Mouse (Mus musculus) midbrain, embryonic 16.5 days (tissue): ENCODE results near the gene Mapk3. TPM values are rescaled to one million over a fixed set of nuclear protein-coding genes. Genes with fewer than 3 reads are reported as not detected.
A peak's percentile ranks its signal among the peaks of the same experiment; 100 is the strongest.

Experiments used
- ATAC-seq: fragments of 200-750 bp; cut with Nextera tagmentation; 2 replicates; pipeline ENCODE4 v1.8.0; 2017; ENCODE audit warnings: moderate TSS enrichment
- H3K27ac ChIP-seq: fragments of 300-500 bp; sonication (generic); 2 replicates; pipeline ENCODE4 v1.5.1; 2014; ENCODE audit warnings: mild to moderate bottlenecking, low read length, mixed read lengths
- H3K27me3 ChIP-seq: fragments of 300-500 bp; sonication (generic); 2 replicates; pipeline ENCODE4 v1.6.1; 2014; ENCODE audit warnings: low read depth, low read length, mixed read lengths; ENCODE audit not compliant: control insufficient read depth, insufficient read depth
- H3K36me3 ChIP-seq: fragments of 300-500 bp; sonication (generic); 2 replicates; pipeline ENCODE4 v1.6.1; 2014; ENCODE audit warnings: mild to moderate bottlenecking, low read length, moderate library complexity, mixed read lengths; ENCODE audit not compliant: control insufficient read depth, insufficient read depth
- H3K4me1 ChIP-seq: fragments of 300-500 bp; sonication (generic); 2 replicates; pipeline ENCODE4 v1.6.1; 2014; ENCODE audit warnings: mild to moderate bottlenecking, low read length, mixed read lengths; ENCODE audit not compliant: control insufficient read depth, insufficient read depth
- H3K4me2 ChIP-seq: fragments of 300-500 bp; sonication (generic); 2 replicates; pipeline ENCODE4 v1.6.1; 2014; ENCODE audit warnings: mild to moderate bottlenecking, low read length, mixed read lengths
- H3K4me3 ChIP-seq: fragments of 300-500 bp; sonication (generic); 2 replicates; pipeline ENCODE4 v1.5.1; 2014; ENCODE audit warnings: low read depth, mild to moderate bottlenecking, low read length, moderate library complexity, mixed read lengths
- H3K9ac ChIP-seq: fragments of 300-500 bp; sonication (generic); 2 replicates; pipeline ENCODE4 v1.6.1; 2014; ENCODE audit warnings: low read depth, low read length, mixed read lengths
- H3K9me3 ChIP-seq: fragments of 300-500 bp; sonication (generic); replicated peaks from 2 replicates; pipeline ENCODE4 v1.6.1; 2014; ENCODE audit warnings: mild to moderate bottlenecking, low read length, mixed read lengths; ENCODE audit not compliant: control insufficient read depth, poor library complexity, severe bottlenecking
- WGBS: fragments of 180-500 bp; shearing (Covaris S2); extraction: QIAGEN DNeasy Blood & Tissue Kit; methylation state at CpG from one replicate; pipeline ENCODE4 v1.1.7; 2014; 5-methylcytosine and 5-hydroxymethylcytosine counted together
- polyA plus RNA-seq: library from polyadenylated mRNA; unstranded; fragments of >200 nt; fragmentation: Nextera tagmentation; extraction: Ambion mirVana; gene quantifications from 2 replicates; pipeline ENCODE4 v1.2.1, GENCODE M21; 2015

The Mapk3 gene
- polyA plus RNA-seq, 1 experiment from 2014 or later = 112 TPM

DNA sequence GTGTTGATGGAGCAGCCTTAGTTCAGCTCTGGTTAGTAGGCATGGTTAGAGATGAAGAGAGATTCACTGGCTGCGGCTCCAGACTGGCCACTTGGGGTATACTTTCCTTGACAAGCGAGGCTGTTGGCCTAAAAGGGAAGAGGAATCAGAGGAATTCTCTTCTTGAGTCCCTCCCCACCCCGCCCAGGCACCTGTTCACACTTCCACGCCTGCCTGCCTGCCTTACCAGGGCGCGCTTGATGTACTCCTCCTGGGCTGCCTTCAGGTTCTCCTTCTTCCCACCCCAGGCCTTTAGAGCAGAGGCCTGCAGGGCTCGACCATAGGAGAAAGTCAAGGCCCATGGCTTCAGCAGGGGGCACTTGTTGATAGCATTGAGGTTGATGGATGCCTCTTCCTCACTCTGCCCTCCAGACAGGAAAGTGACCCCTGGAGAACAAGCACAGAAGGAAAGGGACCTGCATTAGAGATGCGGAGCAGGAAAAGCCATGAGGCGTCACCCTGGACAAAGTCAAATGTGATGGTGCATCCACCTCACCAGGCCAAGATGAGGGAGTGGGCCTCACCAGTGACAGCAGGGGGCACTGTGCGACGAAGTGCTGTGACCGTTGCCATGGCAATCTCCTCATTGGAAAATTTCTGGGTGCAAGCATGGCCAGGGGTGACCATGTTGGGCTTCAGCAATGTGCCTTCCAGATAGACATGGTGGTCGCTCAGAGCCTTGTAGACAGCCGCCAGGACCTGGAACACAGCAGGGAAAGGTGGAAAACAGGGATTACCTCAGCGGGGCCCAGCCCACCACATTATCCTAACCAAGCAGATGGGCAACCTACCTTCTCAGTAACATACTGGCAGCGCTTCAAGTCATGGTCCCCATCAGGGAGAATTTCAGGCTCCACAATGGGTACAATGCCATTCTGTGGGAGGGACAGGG, 36.3 kb downstream of the Mapk3 start:
- Histone ChIP-seq H3K36me3 (peaks cover 9% of the 10 kb centered on the region), H3K27me3 (no peaks in the 10 kb centered on the region), H3K9ac (no peak overlapping the region), H3K4me3 (no peak overlapping the region), H3K4me1 (peaks cover 42% of the 10 kb centered on the region), H3K9me3 (no peaks in the 10 kb centered on the region), H3K27ac (no peak overlapping the region), H3K4me2 (no peak overlapping the region)
- 80% methylated on average over 16 of the region's 16 CpGs for WGBS
- no peak for ATAC-seq

DNA sequence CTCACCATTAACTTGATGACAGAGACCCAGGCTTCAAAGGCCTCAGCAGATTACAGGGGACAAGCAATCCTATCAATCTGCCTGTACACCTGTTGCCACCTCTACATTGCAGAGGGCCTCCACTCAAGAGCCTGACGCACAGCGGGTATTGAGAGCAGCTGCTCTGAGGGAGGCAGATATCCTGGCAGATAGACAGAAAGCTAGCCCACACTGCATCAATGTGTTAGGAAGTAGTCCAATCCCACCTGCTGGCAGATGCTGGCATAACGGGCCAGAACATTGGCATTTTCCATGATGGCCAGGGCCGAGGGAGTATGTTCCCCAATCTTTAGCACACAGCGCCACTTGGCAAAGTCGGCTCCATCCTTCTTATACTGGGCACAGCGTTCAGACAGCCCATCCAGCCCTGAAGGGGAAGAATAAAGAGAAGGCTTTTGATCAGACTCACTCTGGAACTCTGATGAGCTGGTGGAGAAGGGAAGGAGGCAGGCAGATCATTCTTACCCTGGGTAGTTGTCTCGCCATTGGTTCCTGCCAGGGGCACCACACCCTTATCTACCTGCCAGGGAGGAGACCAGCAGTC, 37.0 kb downstream of the Mapk3 start:
- H3K9ac ChIP-seq = no peak overlapping the region
- peak overlapping the region; percentile 83; the same call in 1 of the 2 replicates for H3K4me2 ChIP-seq
- H3K9me3 ChIP-seq = no peaks in the 10 kb centered on the region
- WGBS = 63% methylated on average over 8 of the region's 8 CpGs
- H3K27ac ChIP-seq = no peak overlapping the region
- peaks cover 9% of the 10 kb centered on the region for H3K36me3 ChIP-seq
- ATAC-seq = no peak
- H3K4me3 ChIP-seq = no peak overlapping the region
- no peaks in the 10 kb centered on the region for H3K27me3 ChIP-seq
- peaks cover 36% of the 10 kb centered on the region for H3K4me1 ChIP-seq

DNA sequence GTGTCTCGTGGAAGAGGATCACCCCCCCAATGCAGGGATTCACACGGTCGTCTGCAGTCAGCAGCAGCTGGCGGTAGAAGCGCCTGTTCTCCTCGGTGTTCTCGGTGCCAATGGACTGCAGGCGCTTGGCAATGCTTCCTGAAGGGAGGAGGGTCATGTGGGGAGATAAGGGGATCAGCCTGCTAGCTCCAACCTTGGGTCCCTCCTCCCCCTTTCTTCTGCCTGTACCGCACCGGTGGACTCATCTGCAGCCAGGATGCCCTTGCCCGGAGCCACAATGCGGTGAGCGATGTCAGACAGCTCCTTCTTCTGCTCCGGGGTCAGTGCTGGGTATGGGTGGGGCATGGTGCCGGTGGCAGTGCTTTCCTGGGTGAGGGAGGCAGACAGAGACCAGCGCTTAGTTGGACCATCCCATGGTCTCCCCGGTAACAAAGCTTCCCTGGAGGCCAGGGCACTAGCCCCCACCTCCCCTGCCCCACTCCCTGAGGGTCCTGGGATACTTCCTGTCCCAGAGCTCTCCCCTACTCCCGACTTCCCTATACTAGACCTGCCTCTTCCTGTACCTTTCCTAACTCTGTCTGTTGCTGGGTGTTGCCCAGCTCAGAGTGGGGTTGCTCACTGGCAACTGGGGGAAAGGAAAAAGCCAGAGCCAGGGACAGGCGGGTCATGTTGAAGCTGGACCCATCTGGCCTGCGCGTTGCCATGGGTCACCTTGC, 38.2 kb downstream of the Mapk3 start, which contains the start of gene Fam57b:
TSS of gene Fam57b (plus strand) at position 258 of the 716 bp plus-strand sequence.
- Histone ChIP-seq H3K36me3 (peaks cover 9% of the 10 kb centered on the region), H3K4me3 (peak within 1 kb of the TSS; percentile 88), H3K27me3 (no peaks in the 10 kb centered on the region), H3K9me3 (no peaks in the 10 kb centered on the region), H3K27ac (peak within 1 kb of the TSS; percentile 96), H3K9ac (peak within 1 kb of the TSS; percentile 90), H3K4me2 (peak within 1 kb of the TSS; percentile 83), H3K4me1 (peaks cover 34% of the 10 kb centered on the region)
- no peak for ATAC-seq
- WGBS = 25% methylated on average over 21 of the region's 21 CpGs

DNA sequence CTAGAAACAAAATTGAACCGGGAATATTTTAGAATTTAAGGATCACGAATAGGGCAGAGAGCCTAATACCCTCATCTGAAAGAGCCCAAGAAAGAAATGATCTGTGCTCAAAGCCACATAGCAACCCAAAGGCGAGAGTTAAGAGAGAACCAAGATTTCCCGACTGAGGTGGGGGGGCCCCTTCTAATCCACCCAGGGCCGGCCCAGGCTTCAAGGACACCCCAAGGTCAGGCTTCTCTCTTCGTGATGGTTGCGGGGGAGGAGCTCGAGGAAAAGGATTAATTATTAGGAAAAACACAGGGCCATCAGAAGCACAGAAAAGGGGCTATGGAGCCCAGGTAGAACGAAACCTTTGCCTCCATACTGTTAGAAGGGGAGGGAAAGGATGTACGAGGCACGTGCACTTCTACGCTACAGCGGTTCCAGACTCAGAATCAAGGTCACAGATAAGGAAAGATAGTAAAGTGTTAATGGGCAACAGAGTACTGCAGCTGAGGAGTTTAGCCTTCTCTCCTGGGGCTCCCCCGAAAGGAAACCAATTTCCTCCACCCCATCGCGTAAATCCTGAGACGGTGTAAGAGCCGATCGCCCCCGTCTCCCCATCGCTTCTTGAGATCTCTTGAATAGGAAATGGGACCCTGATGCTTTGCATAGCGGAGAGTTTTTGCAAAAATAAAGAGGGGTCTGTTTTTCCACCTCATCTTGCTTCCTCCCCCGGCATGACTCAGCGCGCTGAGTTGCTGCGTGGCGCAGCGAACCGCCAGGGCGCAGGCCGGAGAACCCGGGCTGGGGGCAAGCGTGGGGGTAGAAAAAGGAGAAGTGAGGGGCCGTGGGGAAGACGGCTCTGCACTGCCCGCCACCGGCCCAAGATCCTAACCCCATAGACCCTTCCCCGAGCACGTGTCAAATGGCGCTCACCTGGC, 39.0 kb downstream of the Mapk3 start:
- peaks cover 9% of the 10 kb centered on the region for H3K36me3 ChIP-seq
- H3K27ac ChIP-seq = peak overlapping the region; percentile 96
- H3K4me3 ChIP-seq = peak overlapping the region; percentile 88
- H3K9ac ChIP-seq = peak overlapping the region; percentile 90
- peaks cover 28% of the 10 kb centered on the region for H3K4me1 ChIP-seq
- peak overlapping the region; percentile 83 for H3K4me2 ChIP-seq
- no peaks in the 10 kb centered on the region for H3K9me3 ChIP-seq
- H3K27me3 ChIP-seq = no peaks in the 10 kb centered on the region
- no peak for ATAC-seq
- 1% methylated on average over 39 of the region's 40 CpGs for WGBS

DNA sequence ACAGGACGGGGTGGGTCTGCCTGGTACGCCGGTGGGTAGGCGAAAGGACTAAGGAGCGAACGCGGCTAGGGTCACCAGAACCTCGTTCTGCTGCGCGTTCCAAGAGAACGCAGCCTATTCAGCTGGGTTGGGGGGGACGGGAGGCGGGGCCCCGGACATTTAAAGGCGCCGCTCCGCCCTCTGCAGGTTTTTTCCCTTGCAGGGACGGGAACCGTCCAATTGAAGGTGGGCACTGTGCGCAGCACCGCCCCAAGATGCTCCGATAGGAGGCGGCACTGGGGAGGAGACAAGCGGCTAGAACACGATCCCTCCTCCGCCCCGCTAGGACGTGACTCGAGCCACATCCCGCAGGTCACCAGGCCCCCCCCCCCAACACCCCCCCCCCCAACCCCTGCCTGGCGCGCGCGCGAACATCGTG, 39.7 kb downstream of the Mapk3 start:
- Histone ChIP-seq H3K4me2 (peak overlapping the region; percentile 93), H3K9me3 (no peaks in the 10 kb centered on the region), H3K36me3 (peaks cover 9% of the 10 kb centered on the region), H3K27ac (peak overlapping the region; percentile 96), H3K27me3 (no peaks in the 10 kb centered on the region), H3K9ac (peak overlapping the region; percentile 90), H3K4me3 (peak overlapping the region; percentile 88), H3K4me1 (peaks cover 28% of the 10 kb centered on the region)
- under 1% methylated on average over 25 of the region's 36 CpGs for WGBS
- peak; percentile 95 for ATAC-seq

DNA sequence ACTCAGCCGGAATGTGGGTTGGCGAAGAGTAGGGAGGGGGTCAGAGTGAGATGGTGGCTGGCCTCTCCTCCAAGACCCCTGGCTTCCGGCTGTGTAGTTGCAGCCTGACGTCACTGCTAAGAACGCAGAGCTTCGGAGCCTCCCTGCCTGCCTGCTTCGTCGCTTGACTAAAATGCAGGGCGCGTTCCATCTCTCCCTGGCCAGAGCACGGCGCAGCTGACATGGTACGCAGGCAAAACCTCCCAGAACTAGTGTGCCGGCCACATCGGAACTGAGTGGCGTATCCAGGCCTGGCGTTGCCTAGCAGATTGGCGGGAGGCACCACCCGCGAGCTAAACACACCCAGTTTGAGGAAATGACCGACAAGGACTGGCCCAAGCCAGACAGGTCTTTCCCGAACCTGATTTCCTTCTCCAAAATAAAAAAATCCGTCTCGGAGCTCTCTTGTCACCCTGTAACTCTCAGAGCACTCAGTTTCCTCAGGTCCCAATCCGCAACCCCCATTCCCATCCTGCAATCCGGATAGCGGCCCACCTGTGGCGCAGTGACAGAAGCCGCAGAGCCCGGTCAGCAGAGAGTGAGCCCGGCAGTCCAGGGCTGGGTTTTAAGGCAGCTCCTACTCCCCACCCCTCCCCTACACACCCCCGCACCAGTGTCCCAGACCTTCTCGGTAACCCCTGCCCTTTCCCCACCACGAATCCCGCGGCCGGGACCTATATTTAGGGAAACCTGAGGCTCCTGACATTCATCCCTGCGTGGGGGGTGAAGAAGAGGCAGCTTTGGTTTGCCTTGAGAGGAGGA, 40.3 kb downstream of the Mapk3 start:
- WGBS = 1% methylated on average over 38 of the region's 38 CpGs
- H3K27ac ChIP-seq = peak overlapping the region; percentile 96
- peak; percentile 92 for ATAC-seq

DNA sequence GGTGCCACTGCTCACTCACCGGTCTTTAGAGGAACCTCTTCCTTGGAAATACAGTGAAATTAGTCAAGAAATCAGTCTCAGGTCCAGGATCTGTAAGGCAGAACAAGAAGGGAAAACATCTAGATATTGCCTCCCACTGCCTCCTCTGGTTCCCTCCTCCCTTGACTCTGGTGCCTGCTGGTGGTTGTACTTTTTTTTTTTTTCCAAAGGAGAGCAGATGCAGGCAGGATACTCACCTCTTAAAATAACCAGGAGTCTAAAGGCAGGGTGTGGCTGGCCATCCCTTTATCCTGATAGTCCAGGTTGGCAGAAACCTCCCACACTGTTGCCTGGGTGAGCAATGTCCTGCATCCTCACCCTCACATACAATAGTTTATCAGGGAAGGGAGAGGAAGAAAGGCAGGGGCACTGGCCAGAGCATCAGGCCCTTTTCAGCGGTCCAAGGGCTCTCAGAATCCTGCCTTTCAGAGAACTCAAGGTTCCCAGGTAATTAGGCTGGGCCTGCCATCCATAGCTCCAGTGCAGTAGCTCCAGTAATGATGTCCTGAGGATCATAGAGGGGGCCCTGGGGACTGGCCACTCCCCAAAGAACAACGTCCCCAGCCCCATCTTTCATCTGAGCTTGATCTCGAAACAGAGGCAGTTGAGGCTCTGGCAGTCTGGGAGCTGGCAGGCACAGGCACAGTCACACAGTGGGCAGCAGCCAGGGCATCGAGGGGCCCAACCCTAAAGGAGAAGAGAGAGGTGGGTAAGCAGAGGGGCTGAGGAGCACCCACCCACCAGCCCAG, 41.1 kb downstream of the Mapk3 start:
- H3K36me3 ChIP-seq = peaks cover 8% of the 10 kb centered on the region
- H3K9me3 ChIP-seq = no peaks in the 10 kb centered on the region
- ATAC-seq = no peak
- peak overlapping the region; percentile 88 for H3K4me3 ChIP-seq
- no peaks in the 10 kb centered on the region for H3K27me3 ChIP-seq
- whole genome bisulfite sequencing = 44% methylated on average over 5 of the region's 5 CpGs
- peak overlapping the region; percentile 96 for H3K27ac ChIP-seq
- peak overlapping the region; percentile 93 for H3K4me2 ChIP-seq
- peak overlapping the region; percentile 85 for H3K9ac ChIP-seq
- H3K4me1 ChIP-seq = peaks cover 28% of the 10 kb centered on the region

More for the DNA sequence above, 40.3 kb downstream of the Mapk3 start:
- Histone ChIP-seq H3K4me2 (peak overlapping the region; percentile 93), H3K4me3 (peak overlapping the region; percentile 88), H3K9me3 (no peaks in the 10 kb centered on the region), H3K36me3 (peaks cover 9% of the 10 kb centered on the region), H3K9ac (peak overlapping the region; percentile 85), H3K4me1 (peaks cover 28% of the 10 kb centered on the region), H3K27me3 (no peaks in the 10 kb centered on the region)
